Mouse (Mus musculus) hindbrain, embryonic 14.5 days (tissue): Measurements from ENCODE around the gene 1700008O03Rik. TPM values are rescaled to one million over a fixed set of nuclear protein-coding genes. Genes with fewer than 3 reads are reported as not detected.

Experiments
- ATAC-seq: fragments of 200-750 bp; cut with Nextera tagmentation; 2 replicates; pipeline ENCODE4 v1.8.0; 2017; ENCODE audit warnings: moderate number of reproducible peaks, mild to moderate bottlenecking, moderate TSS enrichment, moderate library complexity; ENCODE audit not compliant: low FRiP score
- DNase-seq: peaks from one replicate; pipeline ENCODE4 v3.0.0-alpha.2; 2015; ENCODE audit warnings: low spot score
- H3K27ac ChIP-seq: fragments of 300-500 bp; sonication (generic); 2 replicates; pipeline ENCODE4 v1.5.1; 2014; ENCODE audit warnings: mild to moderate bottlenecking, moderate library complexity
- H3K27me3 ChIP-seq: fragments of 300-500 bp; sonication (generic); 2 replicates; pipeline ENCODE4 v1.6.1; 2014; ENCODE audit warnings: mild to moderate bottlenecking, low read length, mixed read lengths; ENCODE audit not compliant: control insufficient read depth, insufficient read depth
- H3K36me3 ChIP-seq: fragments of 300-500 bp; sonication (generic); replicated peaks from 2 replicates; pipeline ENCODE4 v1.6.1; 2014; ENCODE audit not compliant: control insufficient read depth, insufficient read depth
- H3K4me1 ChIP-seq: fragments of 300-500 bp; sonication (generic); replicated peaks from 2 replicates; pipeline ENCODE4 v1.6.1; 2014; ENCODE audit warnings: antibody characterized with exemption, low read length, mixed read lengths; ENCODE audit not compliant: control insufficient read depth, insufficient read depth
- H3K4me2 ChIP-seq: fragments of 300-500 bp; sonication (generic); replicated peaks from 2 replicates; pipeline ENCODE4 v1.6.1; 2014; ENCODE audit warnings: mild to moderate bottlenecking, moderate library complexity
- H3K4me3 ChIP-seq: fragments of 300-500 bp; sonication (generic); replicated peaks from 2 replicates; pipeline ENCODE4 v1.5.1; 2014; ENCODE audit warnings: mild to moderate bottlenecking, low read length
- H3K9ac ChIP-seq: fragments of 300-500 bp; sonication (generic); 2 replicates; pipeline ENCODE4 v1.6.1; 2014
- H3K9me3 ChIP-seq: fragments of 300-500 bp; sonication (generic); 2 replicates; pipeline ENCODE4 v1.6.1; 2016; ENCODE audit warnings: low read length; ENCODE audit not compliant: control insufficient read depth
- WGBS: fragments of 180-500 bp; shearing (Covaris S2); extraction: QIAGEN DNeasy Blood & Tissue Kit; methylation state at CpG from one replicate; pipeline ENCODE4 v1.1.7; 2014; 5-methylcytosine and 5-hydroxymethylcytosine counted together
- polyA plus RNA-seq: library from polyadenylated mRNA; unstranded; fragments of >200 nt; fragmentation: Nextera tagmentation; extraction: Ambion mirVana; gene quantifications from 2 replicates; pipeline ENCODE4 v1.2.1, GENCODE M21; 2014

The 1700008O03Rik gene
- polyA plus RNA-seq, 1 experiment from 2014 or later = 2.1 TPM

DNA sequence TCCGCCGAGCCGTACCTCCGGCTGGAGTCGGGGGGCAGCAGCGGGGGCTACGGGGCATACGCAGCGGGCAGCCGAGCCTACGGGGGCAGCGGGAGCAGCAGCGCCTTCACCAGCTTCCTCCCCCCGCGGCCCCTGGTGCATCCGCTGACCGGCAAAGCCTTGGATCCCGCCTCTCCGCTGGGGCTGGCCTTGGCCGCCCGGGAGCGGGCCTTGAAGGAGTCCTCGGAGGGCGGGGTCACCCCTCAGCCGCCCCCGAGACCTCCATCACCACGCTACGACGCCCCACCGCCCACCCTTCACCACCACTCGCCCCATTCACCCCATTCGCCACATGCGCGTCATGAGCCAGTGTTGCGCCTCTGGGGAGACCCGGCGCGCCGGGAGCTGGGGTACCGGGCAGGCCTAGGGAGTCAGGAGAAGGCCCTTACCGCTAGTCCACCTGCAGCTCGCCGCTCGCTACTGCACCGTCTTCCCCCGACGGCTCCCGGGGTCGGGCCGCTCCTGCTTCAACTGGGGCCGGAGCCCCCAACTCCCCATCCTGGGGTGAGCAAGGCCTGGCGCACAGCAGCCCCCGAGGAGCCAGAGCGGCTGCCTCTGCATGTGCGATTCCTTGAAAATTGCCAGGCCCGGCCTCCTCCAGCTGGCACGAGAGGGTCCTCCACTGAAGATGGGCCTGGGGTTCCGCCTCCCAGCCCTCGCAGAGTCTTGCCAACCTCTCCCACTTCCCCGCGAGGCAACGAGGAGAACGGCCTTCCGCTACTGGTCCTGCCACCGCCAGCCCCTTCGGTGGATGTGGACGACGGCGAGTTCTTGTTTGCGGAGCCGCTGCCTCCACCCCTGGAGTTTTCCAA lies 32.6 kb downstream of the 1700008O03Rik start:
- peaks cover 77% of the 10 kb centered on the region for H3K36me3 ChIP-seq
- 4% methylated on average over 71 of the region's 71 CpGs for WGBS
- H3K9me3 ChIP-seq = no peaks in the 10 kb centered on the region
- H3K4me1 ChIP-seq = peaks cover 27% of the 10 kb centered on the region; the same call in 1 of the 2 replicates
- 0 out of 2 replicates have a peak overlapping the region, but pooled peaks have one; percentile 2 for H3K4me2 ChIP-seq
- DNase-seq (no peak), ATAC-seq (no peak)
- peak overlapping the region; percentile 36 for H3K9ac ChIP-seq
- H3K27ac ChIP-seq = no peak overlapping the region
- H3K27me3 ChIP-seq = peaks cover 55% of the 10 kb centered on the region
- peak overlapping the region; percentile 0; the same call in 1 of the 2 replicates for H3K4me3 ChIP-seq

DNA sequence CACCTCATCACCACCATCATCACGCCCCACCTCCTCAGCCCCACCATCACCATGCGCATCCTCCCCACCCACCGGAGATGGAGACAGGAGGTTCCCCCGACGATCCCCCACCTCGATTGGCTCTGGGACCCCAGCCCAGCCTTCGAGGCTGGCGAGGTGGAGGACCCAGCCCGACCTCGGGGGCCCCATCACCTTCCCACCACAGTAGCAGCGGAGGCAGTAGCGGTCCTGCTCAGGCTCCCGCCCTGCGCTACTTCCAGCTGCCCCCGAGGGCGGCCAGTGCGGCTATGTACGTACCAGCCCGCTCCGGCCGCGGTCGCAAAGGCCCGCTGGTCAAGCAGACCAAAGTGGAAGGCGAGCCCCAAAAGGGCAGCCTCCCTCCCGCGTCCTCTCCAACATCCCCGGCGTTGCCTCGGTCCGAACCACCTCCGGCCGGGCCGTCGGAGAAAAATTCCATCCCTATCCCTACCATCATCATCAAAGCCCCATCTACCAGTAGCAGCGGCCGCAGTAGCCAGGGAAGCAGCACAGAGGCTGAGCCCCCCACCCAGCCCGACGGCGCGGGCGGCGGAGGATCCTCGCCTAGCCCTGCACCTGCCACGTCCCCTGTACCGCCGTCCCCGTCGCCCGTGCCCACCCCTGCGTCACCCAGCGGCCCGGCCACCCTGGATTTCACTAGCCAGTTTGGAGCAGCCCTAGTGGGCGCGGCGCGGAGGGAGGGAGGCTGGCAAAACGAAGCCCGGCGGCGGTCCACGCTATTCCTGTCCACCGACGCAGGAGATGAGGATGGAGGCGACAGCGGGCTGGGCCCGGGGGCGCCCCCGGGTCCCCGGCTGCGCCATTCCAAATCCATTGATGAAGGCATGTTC lies 33.5 kb downstream of the 1700008O03Rik start:
- ATAC-seq = peak; percentile 32
- H3K9ac ChIP-seq = peak overlapping the region; percentile 45

DNA sequence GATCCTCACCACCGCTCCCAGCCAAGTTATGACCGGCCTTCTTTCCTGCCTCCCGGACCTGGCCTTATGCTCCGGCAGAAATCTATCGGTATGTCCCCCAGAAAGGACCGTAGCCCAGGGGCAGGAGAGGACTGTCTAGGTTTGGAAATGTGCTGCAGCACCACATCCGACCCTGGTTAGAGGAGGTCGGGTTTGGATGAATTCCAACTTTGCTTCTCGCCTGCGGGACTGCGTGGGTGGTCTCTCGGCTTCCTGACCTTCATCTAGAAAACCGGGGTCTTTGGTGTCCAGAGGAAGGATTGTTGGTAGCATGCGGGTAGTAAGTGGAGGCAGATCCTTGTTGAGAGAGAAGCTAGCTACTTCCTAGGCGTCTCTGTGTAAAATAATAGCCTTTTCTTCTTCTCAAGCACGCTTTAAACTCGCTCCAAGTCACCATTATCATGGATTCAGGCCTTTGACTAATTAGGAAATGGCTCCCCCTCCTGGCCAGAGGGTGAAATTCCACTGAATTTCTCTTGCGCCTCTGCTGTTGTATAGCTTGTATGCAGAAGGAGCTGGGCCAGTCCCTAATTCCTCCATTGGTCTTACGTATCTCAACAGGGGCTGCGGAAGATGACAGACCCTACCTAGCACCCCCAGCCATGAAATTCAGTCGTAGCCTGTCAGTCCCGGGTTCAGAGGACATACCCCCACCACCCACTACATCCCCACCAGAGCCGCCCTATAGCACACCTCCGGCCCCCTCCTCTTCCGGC lies 34.5 kb downstream of the 1700008O03Rik start:
- H3K27me3 ChIP-seq = peaks cover 44% of the 10 kb centered on the region
- H3K4me1 ChIP-seq = peaks cover 23% of the 10 kb centered on the region; the same call in 1 of the 2 replicates
- H3K4me2 ChIP-seq = peak overlapping the region; percentile 44
- 5% methylated on average over 25 of the region's 25 CpGs for WGBS
- H3K9ac ChIP-seq = peak overlapping the region; percentile 45
- peak overlapping the region; percentile 41 for H3K27ac ChIP-seq
- DNase-seq = peak; percentile 93
- no peaks in the 10 kb centered on the region for H3K9me3 ChIP-seq
- H3K4me3 ChIP-seq = peak overlapping the region; percentile 15
- peak; percentile 41 for ATAC-seq
- H3K36me3 ChIP-seq = peaks cover 84% of the 10 kb centered on the region

More for the DNA sequence above, 33.5 kb downstream of the 1700008O03Rik start:
- Histone ChIP-seq H3K27ac (no peak overlapping the region), H3K27me3 (peaks cover 49% of the 10 kb centered on the region), H3K36me3 (peaks cover 80% of the 10 kb centered on the region), H3K4me3 (peak overlapping the region; percentile 0; the same call in 1 of the 2 replicates), H3K4me2 (0 out of 2 replicates have a peak overlapping the region, but pooled peaks have one; percentile 2), H3K9me3 (no peaks in the 10 kb centered on the region), H3K4me1 (peaks cover 23% of the 10 kb centered on the region; the same call in 1 of the 2 replicates)
- no peak for DNase-seq
- WGBS = 7% methylated on average over 70 of the region's 71 CpGs

DNA sequence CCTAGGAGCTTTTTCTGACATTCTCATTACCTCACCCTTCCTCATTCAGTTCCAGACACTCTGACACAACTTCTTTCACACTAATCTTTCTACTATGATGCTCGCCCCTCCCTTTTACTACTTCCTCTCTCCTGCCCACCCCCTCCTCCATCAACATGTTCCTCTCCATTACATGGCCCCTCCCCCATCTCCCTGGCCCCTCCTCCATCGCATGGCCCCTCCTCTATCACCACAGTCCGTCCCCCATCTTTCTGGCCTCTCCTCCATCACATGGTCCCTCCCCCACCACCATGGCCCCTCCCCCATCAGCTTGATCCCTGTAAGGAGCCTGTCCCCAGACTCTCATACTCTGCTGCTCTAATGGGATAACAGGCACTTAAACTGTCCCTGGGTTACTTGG lies 36.6 kb downstream of the 1700008O03Rik start:
- Histone ChIP-seq H3K4me1 (peaks cover 21% of the 10 kb centered on the region; the same call in 1 of the 2 replicates), H3K27ac (no peak overlapping the region), H3K27me3 (peaks cover 32% of the 10 kb centered on the region), H3K4me2 (no peak overlapping the region), H3K36me3 (peaks cover 91% of the 10 kb centered on the region), H3K4me3 (no peak overlapping the region), H3K9ac (no peak overlapping the region), H3K9me3 (no peaks in the 10 kb centered on the region)
- DNase-seq (no peak), ATAC-seq (no peak)
- WGBS = 24% methylated on average over 3 of the region's 3 CpGs

DNA sequence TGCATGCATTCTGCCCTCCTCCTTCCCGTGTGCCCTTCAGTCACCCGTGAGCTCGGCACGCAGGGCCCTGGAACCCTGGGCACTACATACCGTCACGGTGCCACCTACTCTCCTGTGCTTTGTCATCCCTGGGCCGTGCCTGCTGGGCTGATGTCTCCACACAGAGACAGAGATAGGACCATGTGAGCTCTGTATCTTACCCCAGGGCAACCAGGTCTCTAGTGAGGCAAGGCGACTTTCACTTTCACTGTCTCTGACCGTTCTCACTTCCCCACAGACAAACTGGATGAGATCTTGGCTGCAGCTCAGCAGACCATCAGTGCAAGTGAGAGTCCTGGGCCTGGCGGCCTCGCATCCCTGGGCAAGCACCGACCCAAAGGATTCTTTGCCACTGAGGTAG lies 41.0 kb downstream of the 1700008O03Rik start:
- WGBS = 81% methylated on average over 12 of the region's 12 CpGs
- Histone ChIP-seq H3K27ac (no peak overlapping the region), H3K9me3 (no peaks in the 10 kb centered on the region), H3K4me1 (no peaks in the 10 kb centered on the region), H3K9ac (no peak overlapping the region), H3K27me3 (no peaks in the 10 kb centered on the region), H3K4me3 (no peak overlapping the region), H3K36me3 (peaks cover 73% of the 10 kb centered on the region), H3K4me2 (no peak overlapping the region)
- DNase-seq (no peak), ATAC-seq (no peak)

DNA sequence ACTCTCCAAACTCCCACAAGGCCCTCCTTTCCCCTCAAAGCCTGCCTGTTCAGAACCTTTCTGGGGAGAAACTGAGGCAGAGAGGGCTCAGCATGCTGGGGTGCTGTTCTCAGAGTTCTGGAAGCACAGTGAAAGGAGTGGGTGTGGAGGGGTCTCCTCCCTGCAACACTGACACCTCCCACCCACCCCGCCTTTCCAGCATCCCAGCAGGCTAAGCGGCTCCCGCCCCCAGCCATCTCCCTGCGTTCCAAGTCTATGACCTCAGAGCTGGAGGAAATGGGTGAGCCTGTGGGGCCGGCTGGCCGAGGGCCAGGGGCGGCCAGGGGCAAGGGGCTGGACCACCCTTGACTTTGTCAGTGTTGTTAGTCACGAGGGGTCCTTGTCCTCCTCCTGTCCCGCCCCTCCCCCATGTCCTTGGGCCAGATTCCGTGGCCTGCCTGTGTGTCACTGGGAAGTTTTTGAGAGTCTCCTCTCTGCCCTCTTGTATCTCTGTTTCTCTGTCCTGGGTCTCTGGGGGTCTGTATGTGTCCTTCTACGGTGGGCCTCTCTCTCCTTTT lies 42.1 kb downstream of the 1700008O03Rik start:
- Histone ChIP-seq H3K4me3 (no peak overlapping the region), H3K27ac (no peak overlapping the region), H3K27me3 (no peaks in the 10 kb centered on the region), H3K36me3 (peaks cover 62% of the 10 kb centered on the region), H3K4me1 (no peaks in the 10 kb centered on the region), H3K9ac (no peak overlapping the region), H3K4me2 (no peak overlapping the region), H3K9me3 (no peaks in the 10 kb centered on the region)
- ATAC-seq (no peak), DNase-seq (no peak)
- 28% methylated on average over 10 of the region's 11 CpGs for WGBS

DNA sequence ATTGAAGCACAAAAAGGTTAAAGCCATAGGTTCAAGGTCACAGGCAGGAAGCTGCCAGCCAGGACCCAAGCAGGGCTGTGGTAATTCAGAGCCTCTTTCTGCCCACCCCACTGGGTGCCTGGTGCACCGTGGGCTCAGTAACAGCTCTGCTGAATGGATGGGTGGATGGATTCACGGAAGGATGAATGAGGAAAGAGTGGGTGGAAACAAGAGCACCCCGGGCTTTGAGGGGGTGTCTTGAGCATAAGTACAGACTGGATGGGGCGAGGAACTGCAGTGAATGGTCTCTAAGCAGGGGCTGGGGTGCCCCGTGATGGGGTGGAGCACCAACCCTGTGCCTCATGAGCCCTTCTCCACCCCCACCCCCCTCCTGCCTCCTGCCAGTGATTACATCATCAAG lies 43.9 kb downstream of the 1700008O03Rik start:
- no peaks in the 10 kb centered on the region for H3K9me3 ChIP-seq
- ATAC-seq (no peak), DNase-seq (no peak)
- no peak overlapping the region for H3K4me2 ChIP-seq
- WGBS = 69% methylated on average over 5 of the region's 5 CpGs
- no peak overlapping the region for H3K9ac ChIP-seq
- no peak overlapping the region for H3K27ac ChIP-seq
- peaks cover 7% of the 10 kb centered on the region; the same call in 1 of the 2 replicates for H3K4me1 ChIP-seq
- H3K36me3 ChIP-seq = peaks cover 44% of the 10 kb centered on the region
- H3K27me3 ChIP-seq = peaks cover 8% of the 10 kb centered on the region; the same call in 1 of the 2 replicates
- no peak overlapping the region for H3K4me3 ChIP-seq

DNA sequence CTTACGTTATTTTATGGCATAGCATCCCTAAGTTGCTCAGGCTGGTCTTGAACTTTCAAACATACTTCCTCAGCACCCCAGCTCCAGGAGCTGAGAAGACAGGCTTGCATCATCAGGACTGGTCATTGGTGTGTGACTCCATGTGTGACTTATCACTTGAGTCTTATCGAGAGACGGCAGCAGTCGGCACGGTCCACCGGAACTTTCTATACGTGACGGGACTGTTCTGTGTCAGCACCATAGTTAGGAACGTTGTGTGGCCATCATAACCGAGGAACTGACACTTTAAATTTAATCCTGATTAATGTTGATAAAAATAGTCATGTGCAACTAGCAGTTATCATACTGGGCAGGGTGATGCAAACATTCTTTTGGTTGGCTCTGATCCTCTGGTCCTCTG lies 44.5 kb downstream of the 1700008O03Rik start:
- no peak overlapping the region for H3K27ac ChIP-seq
- H3K4me2 ChIP-seq = no peak overlapping the region
- H3K9me3 ChIP-seq = no peaks in the 10 kb centered on the region
- peaks cover 10% of the 10 kb centered on the region; the same call in 1 of the 2 replicates for H3K27me3 ChIP-seq
- ATAC-seq = no peak
- H3K4me3 ChIP-seq = no peak overlapping the region
- peaks cover 38% of the 10 kb centered on the region for H3K36me3 ChIP-seq
- DNase-seq = no peak
- H3K4me1 ChIP-seq = peaks cover 7% of the 10 kb centered on the region; the same call in 1 of the 2 replicates
- WGBS = 87% methylated on average over 10 of the region's 10 CpGs
- no peak overlapping the region for H3K9ac ChIP-seq
